Mouse (Mus musculus): ENCODE measurements at regions not wholly inside any gene's neighbourhood (a gene's known extent, or its start where the extent isn't known, plus 50 kb on each side); places are given as distances from the start of the nearest gene placed in this dataset.
"Not testable (repeated sequence)": the region's sequence is repeated elsewhere in the genome, so short reads cannot be mapped to it uniquely, and the experiment has no call there.

GRCm38 (mm10) chr3:60798862-60799261 is 203.7 kb upstream of the P2ry1 start:
- no peak for DNase-seq (ENCODE audit: low read depth, low spot score)

GRCm38 (mm10) chr3:60804711-60805293 is 197.8 kb upstream of the P2ry1 start:
- DNase-seq (ENCODE audit: low read depth, low spot score): no peak

DNA sequence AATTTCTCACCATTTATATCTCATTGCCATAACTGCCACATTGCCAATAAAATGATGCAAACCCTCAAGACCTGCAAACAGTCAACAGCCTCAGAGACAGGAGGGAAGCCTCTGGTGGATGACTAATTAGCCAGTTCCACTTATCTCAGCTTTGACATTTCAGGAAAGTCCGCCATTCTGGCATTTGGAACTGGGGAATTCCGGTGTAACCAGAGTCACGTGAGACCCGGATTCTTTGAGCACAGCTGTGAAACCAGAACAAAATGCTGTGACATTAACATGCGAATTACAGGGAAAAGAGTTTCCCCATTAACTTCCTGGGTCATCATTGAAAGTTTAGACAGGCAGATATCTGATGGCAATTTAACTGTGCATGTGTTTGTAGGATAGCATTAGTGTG is 190.7 kb upstream of the P2ry1 start:
- no peak for DNase-seq (ENCODE audit: low read depth, low spot score)

GRCm38 (mm10) chr3:60813485-60813884 is 189.1 kb upstream of the P2ry1 start:
- DNase-seq (ENCODE audit: low read depth, low spot score): no peak

- peak; percentile 13 for DNase-seq (ENCODE audit: low read depth, low spot score)
Measured at GRCm38 (mm10) chr3:60819684-60820281, 182.8 kb upstream of the P2ry1 start.

DNA sequence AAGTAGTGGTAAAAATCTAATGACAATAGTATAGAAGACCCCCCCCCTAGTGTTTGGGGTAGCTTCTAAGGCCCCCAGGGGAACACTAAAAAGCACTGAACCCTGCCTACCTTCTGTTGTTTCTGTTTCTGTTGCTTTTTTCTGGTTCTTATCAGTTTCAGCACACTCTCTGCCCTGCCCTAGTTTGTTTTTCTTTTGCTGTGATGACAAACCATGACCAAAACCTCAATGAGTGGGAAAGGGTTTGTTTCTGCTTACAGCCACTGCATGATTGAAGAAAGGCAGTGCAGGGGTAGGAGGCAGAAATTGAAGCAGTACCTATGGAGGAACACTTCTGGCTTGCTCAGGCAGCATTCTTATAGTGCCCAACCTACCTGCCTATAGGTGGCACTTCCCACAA is 181.1 kb upstream of the P2ry1 start:
- no peak for DNase-seq (ENCODE audit: low read depth, low spot score)

DNA sequence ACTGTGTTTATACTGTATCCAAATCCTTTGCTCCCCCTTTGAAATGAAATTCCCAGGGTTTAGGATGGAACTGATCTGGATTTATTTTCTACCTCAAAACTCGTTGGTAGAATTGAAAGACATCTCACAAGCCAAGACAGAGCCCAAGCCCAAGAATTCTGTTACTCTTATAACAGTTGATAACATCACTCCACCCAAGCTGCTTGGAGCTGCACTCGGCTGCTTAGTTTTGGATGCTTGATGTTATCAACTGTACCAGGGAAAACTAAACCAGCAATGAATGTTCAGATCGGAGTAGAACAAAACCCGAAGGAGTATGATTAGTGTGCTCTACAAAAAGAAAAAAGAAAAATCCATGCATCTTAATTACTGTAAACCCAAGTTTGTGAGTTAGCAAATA is 175.8 kb upstream of the P2ry1 start:
- DNase-seq (ENCODE audit: low read depth, low spot score): no peak

GRCm38 (mm10) chr3:60832385-60832784 is 170.2 kb upstream of the P2ry1 start:
- no peak for DNase-seq (ENCODE audit: low read depth, low spot score)

GRCm38 (mm10) chr3:60841895-60842294 is 160.7 kb upstream of the P2ry1 start:
- no peak for DNase-seq (ENCODE audit: low read depth, low spot score)

GRCm38 (mm10) chr3:60845293-60845692 is 157.3 kb upstream of the P2ry1 start:
- peak; percentile 15 for DNase-seq (ENCODE audit: low read depth, low spot score)

DNA sequence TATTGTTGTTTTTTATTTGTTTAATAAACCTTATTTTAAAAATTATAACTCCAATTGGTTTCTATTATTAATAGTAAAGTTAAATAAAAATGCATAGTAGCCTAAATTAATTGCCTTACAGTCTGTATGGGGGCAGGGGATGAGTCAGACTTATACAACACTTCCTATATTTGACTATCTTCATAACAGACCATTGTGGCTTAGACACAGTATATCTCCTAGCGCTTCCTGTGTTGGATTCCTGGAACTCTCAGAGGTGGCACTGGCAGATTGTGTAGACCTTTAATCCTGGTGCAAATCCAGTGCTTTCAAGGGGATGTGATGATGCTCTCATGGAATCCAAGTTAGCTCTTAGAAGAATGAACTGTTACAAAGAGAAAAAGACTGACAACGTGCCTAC is 154.2 kb upstream of the P2ry1 start:
- no peak for DNase-seq (ENCODE audit: low read depth, low spot score)

DNA sequence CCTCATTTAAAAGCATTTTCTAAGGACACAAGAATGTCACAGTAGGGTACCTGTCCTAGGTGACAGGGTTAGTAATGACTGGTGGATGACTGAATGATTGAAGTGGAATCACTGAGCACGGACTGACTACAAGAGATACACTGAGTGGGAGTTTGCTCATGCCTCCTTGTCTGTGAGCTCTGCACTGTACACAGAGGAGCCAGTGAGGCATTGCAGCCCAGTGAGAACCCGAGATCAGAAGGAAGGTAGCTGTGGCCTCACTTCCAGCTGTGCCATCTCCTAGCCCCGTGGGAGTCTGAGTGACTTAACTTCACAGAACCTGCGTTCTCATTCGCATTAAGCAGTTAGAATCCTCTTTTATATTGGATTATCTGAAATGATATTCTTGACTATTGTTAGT is 148.8 kb upstream of the P2ry1 start:
- no peak for DNase-seq (ENCODE audit: low read depth, low spot score)

- DNase-seq (ENCODE audit: low read depth, low spot score): no peak
Measured at GRCm38 (mm10) chr3:60855734-60856133, 146.9 kb upstream of the P2ry1 start.

DNA sequence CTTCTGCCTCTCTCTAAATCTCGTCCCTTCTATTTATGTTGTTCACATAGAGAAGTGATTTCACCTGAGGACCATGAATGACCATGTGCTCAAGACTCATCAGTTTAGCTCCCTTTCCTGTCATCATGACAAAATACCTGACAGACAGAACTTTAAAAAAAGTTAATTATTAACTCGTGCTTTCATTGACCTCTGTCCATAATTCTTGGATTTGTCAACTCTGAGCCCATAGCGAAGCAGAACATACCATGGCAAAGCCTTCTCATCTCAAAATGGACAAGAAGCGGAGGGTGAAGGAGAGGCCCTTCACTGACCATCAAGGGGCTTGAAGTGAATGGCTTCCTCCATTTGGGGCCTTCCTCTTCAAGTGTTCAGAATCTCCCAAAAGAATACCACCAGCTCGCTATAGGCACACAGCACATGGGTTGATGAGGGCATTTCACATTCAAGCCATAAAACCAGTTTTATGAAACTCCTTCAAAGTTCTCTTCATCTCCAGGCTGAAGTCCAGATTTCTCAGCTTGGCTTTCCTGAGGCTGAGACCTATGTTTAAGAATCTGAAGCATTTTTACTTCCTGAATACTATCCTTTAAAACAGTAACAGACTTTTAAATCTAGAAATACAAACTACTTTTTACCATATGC is 144.0 kb upstream of the P2ry1 start:
- no peak for DNase-seq (ENCODE audit: low read depth, low spot score)

GRCm38 (mm10) chr3:60859119-60859515 is 143.5 kb upstream of the P2ry1 start:
- no peak for DNase-seq (ENCODE audit: low read depth, low spot score)

GRCm38 (mm10) chr3:60876858-60877257 is 125.7 kb upstream of the P2ry1 start:
- not testable (repeated sequence) for DNase-seq (ENCODE audit: low read depth, low spot score)

GRCm38 (mm10) chr3:60878880-60879279 is 123.7 kb upstream of the P2ry1 start:
- no peak for DNase-seq (ENCODE audit: low read depth, low spot score)

GRCm38 (mm10) chr3:60884027-60884426 is 118.6 kb upstream of the P2ry1 start:
- DNase-seq (ENCODE audit: low read depth, low spot score): no peak

DNA sequence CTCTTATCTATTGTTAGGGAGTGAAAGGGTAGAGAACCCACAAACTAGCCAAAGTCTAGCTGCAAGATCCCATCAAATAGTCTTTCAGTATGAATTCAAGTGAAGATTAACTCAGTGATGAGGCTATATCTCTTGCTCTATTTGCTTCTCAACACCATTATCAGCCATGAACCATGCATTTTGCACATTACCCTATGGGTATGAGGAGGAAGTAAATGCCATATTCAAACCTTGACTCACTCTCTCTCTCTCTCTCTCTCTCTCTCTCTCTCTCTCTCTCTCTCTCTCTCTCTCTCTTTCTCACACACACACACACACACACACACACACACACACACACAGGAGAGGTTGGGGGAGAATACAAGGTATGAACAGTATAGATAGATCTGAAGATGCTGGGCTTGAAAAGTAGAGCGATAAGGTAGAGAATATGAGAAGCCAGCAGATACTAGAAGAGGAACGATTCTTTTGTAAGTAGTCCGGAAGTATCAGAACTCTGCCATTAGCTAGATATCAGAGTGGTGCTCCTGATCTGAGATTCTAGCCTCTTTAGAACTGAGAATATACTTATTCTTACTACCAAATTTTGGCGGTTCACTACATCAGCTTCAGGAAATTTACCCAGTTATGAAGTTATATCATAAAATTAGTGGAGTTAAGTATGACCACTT is 113.3 kb upstream of the P2ry1 start:
- no peak for DNase-seq (ENCODE audit: low read depth, low spot score)

DNA sequence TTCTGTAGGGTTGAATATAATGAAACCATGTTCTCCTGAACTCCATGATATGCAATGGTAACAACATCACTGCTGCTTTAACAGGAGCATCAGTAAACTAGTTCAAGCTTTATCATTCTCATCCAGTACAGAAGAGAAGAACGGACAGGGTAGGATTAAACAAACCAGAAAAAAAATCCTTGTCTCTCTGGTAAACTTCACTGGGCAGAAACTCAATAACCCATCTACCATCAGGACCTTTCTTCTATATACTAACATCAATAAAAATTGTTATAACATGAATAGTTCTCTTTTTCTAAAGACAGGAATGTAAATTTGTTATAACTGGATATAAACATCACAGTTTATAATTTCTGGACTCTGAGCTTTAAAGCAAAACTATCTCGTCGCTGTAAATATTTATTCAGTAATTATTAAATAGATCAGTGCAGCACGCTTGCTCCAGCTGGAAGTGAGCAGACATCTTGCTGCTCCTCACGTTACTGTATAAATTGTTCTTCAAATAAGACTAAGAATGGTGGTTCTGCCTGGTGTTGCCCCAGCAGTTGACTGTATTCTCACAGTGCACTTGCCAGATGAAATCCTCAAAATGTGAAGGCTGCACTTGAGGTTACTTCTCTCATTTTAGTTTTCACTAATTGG is 104.8 kb upstream of the P2ry1 start:
- DNase-seq (ENCODE audit: low read depth, low spot score): no peak

DNA sequence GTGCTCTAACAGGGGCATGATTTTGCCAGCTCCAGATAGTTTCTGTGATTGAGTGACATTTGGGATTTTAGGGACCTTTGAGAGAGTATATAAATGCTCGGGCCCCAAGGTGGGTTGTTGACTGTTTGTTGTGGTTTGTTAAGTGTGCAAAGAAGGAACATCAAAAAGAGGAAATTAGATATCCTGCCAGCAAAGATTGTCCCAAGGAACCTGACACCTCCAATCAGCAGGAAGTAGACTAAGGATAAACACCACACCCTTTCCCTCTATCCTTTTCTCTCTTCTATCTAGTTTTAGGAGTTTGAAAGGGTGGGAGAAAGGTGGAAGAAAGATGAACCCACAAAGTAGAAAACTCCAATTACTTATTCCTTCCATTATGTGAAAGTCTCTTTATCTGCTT is 103.9 kb upstream of the P2ry1 start:
- no peak for DNase-seq (ENCODE audit: low read depth, low spot score)

DNA sequence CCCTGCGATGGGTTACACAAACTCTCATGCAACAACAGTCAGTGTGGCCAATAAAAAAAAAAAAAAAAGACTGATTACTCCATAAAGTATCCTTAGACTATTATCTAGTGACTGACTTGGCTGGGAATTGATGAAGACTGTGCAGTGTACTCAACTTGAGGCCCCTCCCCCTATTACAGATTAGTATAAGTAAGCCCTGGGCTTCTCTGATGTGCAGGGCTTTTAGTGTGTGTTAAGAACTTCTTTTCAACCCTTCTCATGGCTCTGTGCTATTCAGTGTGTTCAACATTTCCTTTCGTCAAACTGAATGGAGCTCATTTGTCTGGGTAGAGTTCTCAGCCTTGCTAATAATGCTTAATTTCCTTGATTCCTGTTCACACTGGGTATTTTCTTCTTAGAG is 101.0 kb upstream of the P2ry1 start:
- no peak for DNase-seq (ENCODE audit: low read depth, low spot score)

Measured in skeletal muscle tissue, adult 2 months (tissue).